Mouse (Mus musculus) retina, embryonic 14.5 days (tissue): Measurements from ENCODE around the gene Isg15.

Source experiments
- DNase-seq: peaks from one replicate; pipeline ENCODE4 v3.0.0-alpha.2; 2015; ENCODE audit warnings: low spot score

Isg15 gene

GRCm38 (mm10) chr4:156203001-156203412, 2.4 kb upstream of the Isg15 start, which contains the start of gene AW011738:
Gene AW011738 (plus strand): TSS chr4:156203304.
- peak; percentile 74 for DNase-seq

- no peak for DNase-seq
Observed at GRCm38 (mm10) chr4:156202462-156202893, 1.9 kb upstream of the Isg15 start.

DNA sequence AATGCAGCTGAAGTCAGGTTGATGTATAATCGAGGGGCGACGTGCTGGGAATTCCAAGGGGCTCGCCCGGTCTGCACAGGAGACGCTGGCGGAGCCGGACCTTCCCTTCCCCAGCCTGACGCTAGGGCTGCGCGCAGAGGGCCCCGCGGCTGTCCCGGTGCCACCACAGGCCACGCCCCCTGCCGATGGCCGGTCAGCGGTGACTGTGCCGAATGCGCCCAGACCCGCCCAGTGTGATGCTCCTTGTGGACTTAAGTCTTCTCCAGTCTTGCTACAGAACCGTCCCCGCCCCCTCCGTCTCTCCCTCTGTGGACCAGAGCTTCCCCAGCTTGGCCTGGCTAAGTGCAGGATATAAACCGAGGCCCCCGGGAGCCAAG, 2.8 kb downstream of the Isg15 start:
- peak; percentile 93 for DNase-seq

DNA sequence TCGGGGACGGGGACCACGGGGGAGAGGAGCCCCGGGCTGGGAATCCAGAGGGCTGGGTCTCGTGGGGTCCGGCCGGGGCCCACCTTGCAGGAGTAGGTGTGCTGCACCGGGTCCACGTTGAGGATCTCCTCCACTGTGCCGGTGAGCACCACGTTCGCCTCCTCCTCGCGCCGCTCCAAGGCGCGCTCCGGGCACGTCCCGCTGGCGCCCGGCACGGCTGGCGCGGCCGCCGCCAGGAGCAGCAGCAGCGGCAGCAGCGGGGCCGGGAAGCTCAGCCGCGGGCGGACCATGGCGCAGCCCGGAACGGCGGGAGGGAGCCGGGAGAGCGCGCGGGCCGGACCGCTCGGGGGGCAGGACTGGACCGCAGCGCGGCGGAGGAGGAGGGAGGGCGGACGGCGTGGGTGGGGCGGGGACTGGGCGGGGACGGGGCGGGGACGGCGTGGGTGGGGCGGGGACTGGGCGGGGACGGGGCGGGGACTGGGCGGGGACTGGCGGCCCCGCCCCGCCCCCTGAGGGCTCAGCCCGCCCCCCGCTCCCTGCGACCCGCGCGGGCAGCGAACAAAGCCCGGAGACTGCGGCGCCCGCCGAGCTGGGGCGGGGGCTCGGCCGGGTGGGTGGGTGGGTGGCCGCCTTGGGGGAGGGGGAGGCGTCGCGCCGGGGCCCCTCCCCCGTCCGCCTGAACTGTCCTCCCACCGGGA, 3.3 kb downstream of the Isg15 start, which contains the start of gene Agrn:
TSS of gene Agrn (minus strand) at position 358 of the 698 bp plus-strand sequence.
- DNase-seq = peak; percentile 82

DNA sequence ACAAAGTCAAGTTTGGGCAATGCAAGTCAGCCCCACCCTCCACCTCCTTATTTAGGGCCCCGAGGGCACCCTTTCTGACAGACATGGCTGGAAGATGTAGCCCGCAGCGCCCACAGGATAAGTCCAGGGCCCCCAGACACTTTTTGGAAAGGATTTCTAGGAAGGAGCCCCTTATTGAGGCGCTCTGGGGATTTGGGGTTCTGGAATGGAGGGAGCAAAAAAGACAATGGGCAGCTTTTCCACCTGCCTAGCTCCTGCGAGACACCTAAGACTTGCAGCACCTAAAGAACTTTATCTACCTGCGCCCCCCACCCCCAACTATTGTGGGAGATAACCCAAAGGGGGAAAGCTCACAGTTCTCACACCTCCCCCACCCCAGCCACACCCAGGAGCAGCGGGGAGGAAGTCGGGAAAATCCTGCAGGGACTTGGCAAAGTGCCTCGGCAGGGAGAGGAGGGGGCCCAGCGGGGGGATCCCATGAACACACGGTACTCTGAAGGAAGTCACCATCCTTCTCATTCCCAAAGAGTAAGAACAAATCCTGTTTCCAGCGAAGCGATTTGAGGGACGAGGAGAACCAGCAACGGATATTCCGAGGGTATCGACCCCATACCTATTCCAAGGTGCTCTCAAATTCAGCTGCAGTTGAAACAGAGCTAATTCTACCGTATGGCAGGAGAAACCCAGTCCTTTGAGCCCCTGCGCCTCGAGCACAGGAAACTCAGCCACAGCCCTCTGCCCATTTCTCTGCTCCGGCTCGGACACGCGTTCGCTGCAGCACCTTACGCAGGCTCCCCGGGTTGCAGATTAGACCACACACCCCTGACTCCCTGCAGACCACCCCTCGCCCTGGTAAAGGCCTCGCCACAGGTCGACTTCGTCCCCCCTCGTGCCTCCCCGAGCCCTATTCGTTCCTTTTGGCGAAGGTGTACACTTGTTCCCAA, 4.4 kb downstream of the Isg15 start:
- peak; percentile 37 for DNase-seq

- no peak for DNase-seq
Observed at GRCm38 (mm10) chr4:156194346-156194745, 6.3 kb downstream of the Isg15 start.

GRCm38 (mm10) chr4:156193906-156194305, 6.7 kb downstream of the Isg15 start:
- no peak for DNase-seq

DNA sequence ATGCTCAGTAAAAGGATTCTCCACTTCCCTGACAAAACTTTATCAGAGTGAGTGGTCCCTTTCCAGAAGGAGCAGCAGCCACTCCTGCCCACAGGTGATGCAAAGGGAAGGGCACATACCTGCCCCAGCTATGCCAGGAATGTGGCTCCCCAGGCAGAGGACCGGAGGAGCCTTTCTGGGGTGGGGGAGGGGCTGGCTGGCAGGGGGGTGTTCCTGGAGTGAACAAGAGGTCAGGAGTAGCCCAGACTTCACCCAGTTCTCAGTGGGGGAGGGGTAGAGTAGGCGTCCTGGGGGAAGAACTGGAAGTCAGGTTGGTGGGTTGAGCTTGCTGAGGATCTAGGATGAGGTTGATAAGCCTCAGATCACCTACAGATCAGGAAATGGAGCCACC, 7.4 kb downstream of the Isg15 start:
- DNase-seq = no peak

GRCm38 (mm10) chr4:156192421-156193199, 8.0 kb downstream of the Isg15 start:
- DNase-seq = no peak

DNA sequence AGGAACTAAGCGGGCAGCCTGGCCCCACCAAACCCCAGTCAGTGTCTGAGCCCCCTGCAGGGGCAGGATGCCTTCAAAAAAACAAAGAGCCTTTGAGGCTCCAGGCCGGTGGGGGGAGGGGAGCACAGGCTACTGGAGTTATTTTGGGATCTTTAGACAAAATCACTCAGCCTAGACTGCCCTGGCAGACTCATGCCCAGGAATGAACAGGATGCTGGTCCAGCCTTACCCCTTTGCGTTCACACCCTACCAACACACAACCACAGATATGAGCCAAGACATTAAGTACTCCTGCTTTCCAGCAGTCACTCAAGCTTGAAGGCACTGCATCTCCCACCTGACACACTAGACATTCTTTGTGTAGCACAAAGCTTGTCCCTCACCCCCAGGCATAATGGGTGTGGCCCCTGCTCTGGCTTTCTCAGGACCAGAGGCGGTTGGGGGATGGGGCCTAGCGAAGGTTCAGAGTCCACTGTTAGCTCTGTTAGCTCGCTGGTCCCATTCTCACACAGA, 11.8 kb downstream of the Isg15 start:
- DNase-seq = peak; percentile 66

GRCm38 (mm10) chr4:156188162-156188810, 12.3 kb downstream of the Isg15 start:
- DNase-seq = no peak

DNA sequence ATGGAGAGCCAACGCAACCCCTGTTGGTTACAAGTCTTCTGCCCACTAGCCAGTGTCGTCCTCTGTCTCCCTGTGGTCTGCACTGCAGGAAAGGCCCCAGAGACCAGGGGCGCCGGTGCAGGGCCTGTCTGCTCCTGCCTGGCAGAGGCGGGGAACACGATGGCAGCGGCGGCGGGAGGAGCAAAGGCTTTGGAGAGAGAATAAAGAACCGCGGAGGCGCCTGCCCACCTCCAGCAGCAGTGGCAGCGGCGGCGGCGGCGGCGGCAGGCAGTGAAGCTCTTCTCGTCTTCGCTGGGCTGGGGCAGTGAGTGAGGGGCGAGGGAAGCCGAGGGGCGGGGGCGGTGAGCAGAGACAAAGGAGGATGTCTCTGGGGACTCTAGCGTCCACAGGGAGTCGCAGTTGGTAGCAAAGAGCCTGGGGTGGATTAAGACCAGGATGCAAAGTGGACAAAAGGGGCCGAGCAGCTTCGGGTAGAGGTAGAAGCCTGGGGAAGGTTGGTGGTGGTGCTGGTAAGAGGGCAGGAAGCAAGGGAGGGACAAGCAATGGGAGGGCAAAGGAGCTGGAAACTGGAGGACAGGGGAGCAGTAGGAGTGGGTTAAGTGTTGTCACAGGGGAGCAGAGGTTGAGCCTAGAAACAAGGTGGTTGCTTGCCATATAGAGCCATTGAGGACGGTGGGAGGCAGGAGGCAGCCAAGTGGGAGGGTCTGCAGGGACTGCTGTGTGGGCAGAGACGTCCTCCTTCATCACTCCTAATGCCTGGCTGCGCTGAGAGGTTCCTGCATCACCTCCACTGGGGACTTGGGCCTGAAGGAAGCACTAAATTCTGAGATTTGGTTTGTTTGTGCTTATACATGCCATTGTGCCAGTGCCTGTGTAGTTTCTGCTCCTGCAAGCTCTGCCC, 14.4 kb downstream of the Isg15 start:
- peak; percentile 82 for DNase-seq

- peak; percentile 35 for DNase-seq
Observed at GRCm38 (mm10) chr4:156185456-156185949, 15.1 kb downstream of the Isg15 start.

DNA sequence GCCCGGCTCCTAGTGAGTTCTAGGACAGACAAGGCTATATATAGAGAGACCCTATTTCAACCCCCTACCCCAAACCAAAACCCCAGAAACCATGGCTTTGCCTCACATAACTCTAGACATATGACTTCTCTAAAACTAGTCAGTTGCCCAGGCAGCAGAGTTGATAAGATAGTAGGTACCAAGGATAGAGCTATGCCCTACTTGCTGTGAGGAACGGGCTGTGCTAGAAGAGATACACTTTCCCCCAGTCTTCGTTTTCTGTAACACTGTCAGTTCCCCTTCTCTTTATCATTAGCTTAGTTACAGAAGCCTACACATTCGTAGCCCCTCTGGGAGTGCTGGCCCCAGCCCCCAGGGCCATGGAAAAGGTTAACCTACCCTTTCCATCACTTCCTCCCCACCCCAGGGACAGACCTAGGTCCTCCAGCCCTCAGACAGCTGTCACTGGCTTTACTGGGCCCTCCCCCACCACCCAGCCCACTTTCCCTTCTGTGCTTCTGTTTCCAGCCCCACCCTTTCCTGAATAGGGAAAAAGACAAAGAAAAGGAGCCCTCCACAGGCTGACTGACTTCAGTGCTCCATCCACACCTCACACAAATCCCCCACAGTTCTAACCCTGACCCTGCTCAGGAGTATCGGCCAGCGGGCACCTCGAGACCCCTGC, 16.2 kb downstream of the Isg15 start:
- no peak for DNase-seq

DNA sequence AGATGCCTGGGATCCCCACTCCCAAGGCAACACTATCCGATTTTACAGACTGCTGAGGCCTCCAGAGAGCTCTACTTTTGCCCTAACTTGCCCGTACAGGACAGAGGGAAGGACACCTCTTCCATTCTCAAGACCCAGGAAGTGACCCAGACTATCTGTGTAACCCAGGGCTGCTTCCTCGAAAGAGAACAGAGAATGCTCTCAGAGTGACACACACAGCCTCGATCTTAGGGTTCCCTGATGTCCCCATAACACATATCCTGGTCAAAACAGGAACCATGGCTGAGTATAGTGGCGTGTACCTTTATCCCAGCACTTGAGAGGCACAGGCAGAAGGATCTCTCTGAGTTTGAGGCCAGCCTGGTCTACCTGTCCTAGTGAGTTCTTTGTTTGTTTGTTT, 16.9 kb downstream of the Isg15 start:
- DNase-seq = no peak

DNA sequence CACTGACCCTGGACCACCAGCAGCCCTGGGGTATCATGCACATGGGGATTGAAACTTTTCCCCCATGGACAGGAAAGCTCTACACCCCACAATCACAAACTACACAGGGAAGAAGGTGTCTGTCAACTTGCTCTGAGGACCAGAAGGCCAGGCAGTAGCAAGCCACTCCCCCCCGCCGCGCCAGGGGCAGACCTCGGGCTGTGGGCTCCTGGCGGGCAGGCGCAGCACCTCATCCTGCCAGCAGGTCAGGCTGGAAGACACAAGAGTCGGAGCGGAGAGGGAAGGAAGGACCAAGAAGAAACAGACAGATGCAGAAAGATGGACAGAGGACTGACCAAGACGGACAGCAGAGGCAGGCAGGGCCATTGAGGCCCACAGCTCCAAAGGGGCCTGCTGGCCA, 23.0 kb downstream of the Isg15 start:
- DNase-seq = no peak

GRCm38 (mm10) chr4:156171828-156172227, 28.8 kb downstream of the Isg15 start:
- no peak for DNase-seq

GRCm38 (mm10) chr4:156169129-156169528, 31.5 kb downstream of the Isg15 start:
- no peak for DNase-seq

DNA sequence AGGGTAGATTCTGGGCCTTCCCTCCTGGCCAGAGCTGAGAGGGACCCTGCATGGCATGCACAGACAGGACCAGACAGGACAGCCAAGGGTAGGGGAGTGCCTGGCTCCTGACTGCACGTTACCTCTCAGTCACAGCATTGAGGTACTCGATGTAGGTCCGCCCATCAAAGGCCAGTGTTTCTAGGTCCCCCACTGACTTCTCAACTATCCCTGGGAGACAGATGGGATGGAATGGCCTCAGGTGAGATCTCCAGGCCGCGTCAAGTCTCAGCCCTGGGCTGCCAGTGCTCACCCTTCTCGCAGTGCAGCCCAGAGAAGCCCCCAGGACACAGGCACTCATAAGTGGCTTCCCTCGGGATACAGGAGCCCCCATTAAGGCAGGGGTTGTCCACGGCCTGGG, 32.0 kb downstream of the Isg15 start:
- no peak for DNase-seq

DNA sequence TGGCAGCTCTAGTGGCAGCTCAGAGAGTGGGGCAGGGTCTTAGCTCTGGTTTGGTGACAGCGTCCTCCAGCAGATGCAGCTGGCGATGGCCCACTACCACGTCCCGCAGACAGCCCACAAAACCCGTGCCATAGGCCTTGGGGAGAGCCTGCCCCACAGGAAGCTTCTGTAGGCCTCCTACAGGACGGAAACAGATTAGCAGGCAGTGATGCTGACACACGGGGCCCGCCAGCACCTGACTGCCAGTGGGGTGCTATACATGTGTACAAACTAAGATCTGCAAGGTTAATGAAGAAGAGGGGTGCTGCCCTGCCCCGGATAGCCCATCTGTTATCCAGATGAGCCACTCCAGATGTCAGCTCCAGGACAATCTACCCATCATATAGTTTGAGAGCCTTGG, 34.1 kb downstream of the Isg15 start:
- no peak for DNase-seq
